Comparison of ENCODE assay signal across 43 mouse cellular contexts in genomic region chr6:146997006-146997405, GRCm38 (mm10). TPM values are rescaled to one million over a fixed set of nuclear protein-coding genes. Genes with fewer than 3 reads are reported as not detected.
"Had no signal": no experiment of that assay in that cellular context is flagged by ENCODE, and none has a peak within 500 bp of the region (broad histone marks: within the 10 kb centered on the region; RNA-seq: fewer than 3 reads in every experiment).

No protein-coding gene starts in this region.

- H3K4me1 ChIP-seq: hindbrain, embryonic 10.5 days; hindbrain, embryonic 12.5 days; hindbrain, embryonic 13.5 days; hindbrain, embryonic 15.5 days; kidney, embryonic 15.5 days had no signal

- H3K9ac ChIP-seq: heart, embryonic 12.5 days; heart, embryonic 13.5 days; heart, embryonic 15.5 days; hindbrain, embryonic 12.5 days; hindbrain, embryonic 13.5 days; hindbrain, embryonic 14.5 days; hindbrain, embryonic 15.5 days; kidney, embryonic 15.5 days had no signal

- H3K27me3 ChIP-seq: heart, embryonic 12.5 days; heart, embryonic 13.5 days; heart, embryonic 15.5 days; hindbrain, embryonic 12.5 days; hindbrain, embryonic 13.5 days; hindbrain, embryonic 15.5 days; kidney, embryonic 15.5 days had no signal

- ATAC-seq: hindbrain, embryonic 16.5 days; hindbrain, postnatal 0 days; inflammation-experienced regulatory T-cells, adult 6 months had no signal

- H3K9me3 ChIP-seq: heart, embryonic 10.5 days; heart, embryonic 12.5 days; heart, embryonic 13.5 days; heart, embryonic 15.5 days; hindbrain, embryonic 10.5 days; hindbrain, embryonic 12.5 days; hindbrain, embryonic 13.5 days; hindbrain, embryonic 15.5 days; kidney, embryonic 15.5 days had no signal

- DNase-seq: heart, postnatal 10 days; heart, postnatal 14 days; heart, postnatal 36 days; heart, postnatal 4 days; kidney, adult 11 months; kidney, adult 18-20 months; kidney, adult 2 months; kidney, adult 8-10 months; kidney, adult 9 months; kidney, postnatal 10 days; kidney, postnatal 14 days; kidney, postnatal 25 days; kidney, postnatal 36 days; kidney, postnatal 4 days; layer of hippocampus, adult 9-11 months; layer of hippocampus, postnatal 36 days had no signal

- H3K36me3 ChIP-seq: hindbrain, embryonic 12.5 days; hindbrain, embryonic 13.5 days; hindbrain, embryonic 15.5 days had no signal

- H3K27ac ChIP-seq: heart, embryonic 10.5 days; heart, embryonic 13.5 days; heart, embryonic 15.5 days; hindbrain, embryonic 10.5 days; hindbrain, embryonic 12.5 days; hindbrain, embryonic 13.5 days; hindbrain, embryonic 14.5 days; hindbrain, embryonic 15.5 days; hindbrain, postnatal 0 days; kidney, embryonic 15.5 days; kidney, postnatal 0 days; layer of hippocampus, adult 2 months; left cerebral cortex, adult 2 months had no signal

- H3K4me2 ChIP-seq: heart, embryonic 11.5 days; heart, embryonic 12.5 days; heart, embryonic 13.5 days; heart, embryonic 15.5 days; hindbrain, embryonic 12.5 days; hindbrain, embryonic 13.5 days; hindbrain, embryonic 14.5 days; hindbrain, embryonic 15.5 days; kidney, embryonic 15.5 days had no signal

- H3K4me3 ChIP-seq: heart, embryonic 10.5 days; heart, embryonic 12.5 days; heart, embryonic 13.5 days; heart, embryonic 15.5 days; hindbrain, embryonic 10.5 days; hindbrain, embryonic 12.5 days; hindbrain, embryonic 13.5 days; hindbrain, embryonic 15.5 days; kidney, embryonic 15.5 days; layer of hippocampus, adult 2 months; left cerebral cortex, adult 2 months had no signal

RNA-seq across cellular contexts. Expression of gene Rep15, which starts 35.4 kb away (rescaled TPM):
- total RNA-seq: hematopoietic stem cell, adult 5-6 weeks; hindbrain, postnatal 0 days had no signal

RNA-seq across cellular contexts. Expression of gene 1700034J05Rik, which starts 42.8 kb away (rescaled TPM):
- total RNA-seq: heart, postnatal 10 days; heart, postnatal 14 days; heart, postnatal 25 days; heart, postnatal 36 days; heart, postnatal 4 days; hematopoietic stem cell, adult 5-6 weeks; hindbrain, postnatal 0 days; layer of hippocampus, adult 18-20 months; layer of hippocampus, adult 2 months; layer of hippocampus, adult 8-10 months; layer of hippocampus, postnatal 10 days; layer of hippocampus, postnatal 14 days; layer of hippocampus, postnatal 25 days; layer of hippocampus, postnatal 36 days; left cerebral cortex, adult 18-20 months; left cerebral cortex, adult 2 months; left cerebral cortex, adult 8-10 months had no signal
- polyA plus RNA-seq: hindbrain, embryonic 13.5 days; hindbrain, postnatal 0 days; kidney, adult 2 months; large intestine, adult 2 months had no signal
